In the genomic region with DNA sequence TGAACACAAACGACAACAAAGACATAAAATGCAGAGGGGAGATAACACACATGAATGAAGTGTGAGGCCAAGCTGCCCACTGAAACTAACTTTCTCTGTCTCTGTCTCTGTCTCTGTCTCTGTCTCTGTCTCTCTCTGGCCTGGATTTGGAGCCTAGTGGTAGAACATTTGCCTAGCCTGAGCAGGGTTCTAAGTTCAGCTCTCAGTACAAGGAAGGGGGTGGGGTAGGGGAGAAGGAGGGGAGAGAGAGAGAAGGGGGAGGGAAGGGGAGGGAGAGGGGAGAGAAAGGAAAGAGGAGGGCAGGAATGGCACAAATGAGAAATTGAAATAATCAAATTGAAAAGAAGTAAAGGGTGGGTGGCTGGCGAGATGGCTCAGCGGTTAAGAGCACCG, we compare ENCODE assay signal across 7 mouse cellular contexts. TPM values are rescaled to one million over a fixed set of nuclear protein-coding genes. Genes with fewer than 3 reads are reported as not detected.
DNase-seq lines count a peak whose midpoint lies in the region; ATAC-seq and TF ChIP-seq lines count a peak whose summit lies in the region.
"Not testable (repeated sequence)": the region's sequence is repeated elsewhere in the genome, so short reads cannot be mapped to it uniquely, and the experiment has no call there.

No protein-coding gene starts in this region.

- peak; percentile 57; the same call in 1 of the 2 replicates for ATAC-seq in forebrain, embryonic 16.5 days
- peak; percentile 55 for ATAC-seq in hindbrain, embryonic 13.5 days (ENCODE audit: low FRiP score)
- ATAC-seq in intestine, postnatal 0 days: peak; percentile 12; the same call in 1 of the 2 replicates
- ATAC-seq in midbrain, embryonic 12.5 days (ENCODE audit: low FRiP score, low read depth): peak; percentile 73
- ATAC-seq in neural tube, embryonic 11.5 days (ENCODE audit: insufficient read depth, low FRiP score, low TSS enrichment): peak; percentile 64

- not testable (repeated sequence) for H3K9me3 ChIP-seq in forebrain, embryonic 16.5 days (ENCODE audit: control insufficient read depth, low read length); hindbrain, embryonic 13.5 days; intestine, postnatal 0 days (ENCODE audit: control insufficient read depth); midbrain, embryonic 12.5 days; neural tube, embryonic 11.5 days (ENCODE audit: control insufficient read depth, low read length)

- H3K4me1 ChIP-seq in embryonic fibroblast, embryonic 13.5 days (ENCODE audit: control insufficient read depth, insufficient read depth, low read length); forebrain, embryonic 16.5 days (replicated peaks; ENCODE audit: control insufficient read depth, insufficient read depth, low read length); intestine, postnatal 0 days (replicated peaks; ENCODE audit: control insufficient read depth, insufficient read depth, low read length); midbrain, embryonic 12.5 days; neural tube, embryonic 11.5 days (ENCODE audit: control insufficient read depth, insufficient read depth, low read length): not testable (repeated sequence)
- H3K4me1 ChIP-seq in hindbrain, embryonic 13.5 days (replicated peaks): peaks cover 12% of the 10 kb centered on the region

- not testable (repeated sequence) for H3K9ac ChIP-seq in forebrain, embryonic 16.5 days (replicated peaks; ENCODE audit: low read depth, low read length); hindbrain, embryonic 13.5 days; intestine, postnatal 0 days (ENCODE audit: low read depth, low read length); midbrain, embryonic 12.5 days (replicated peaks); neural tube, embryonic 11.5 days (ENCODE audit: low read length)

- not testable (repeated sequence) for H3K4me2 ChIP-seq in forebrain, embryonic 16.5 days (ENCODE audit: low read length); intestine, postnatal 0 days (replicated peaks; ENCODE audit: low read depth); neural tube, embryonic 11.5 days (ENCODE audit: low read depth)
- H3K4me2 ChIP-seq in hindbrain, embryonic 13.5 days: peak overlapping the region; percentile 13; the same call in 1 of the 2 replicates
- H3K4me2 ChIP-seq in midbrain, embryonic 12.5 days (replicated peaks): 0 out of 2 replicates have a peak overlapping the region, but pooled peaks have one; percentile 1

- H3K4me3 ChIP-seq in embryonic fibroblast, embryonic 13.5 days (ENCODE audit: insufficient read depth, low read length); forebrain, embryonic 16.5 days (replicated peaks; ENCODE audit: low read length); hindbrain, embryonic 13.5 days; intestine, postnatal 0 days (ENCODE audit: low read depth, low read length); midbrain, embryonic 12.5 days; neural tube, embryonic 11.5 days (ENCODE audit: low read depth, low read length): not testable (repeated sequence)

- not testable (repeated sequence) for TF ChIP-seq CTCF in embryonic fibroblast, embryonic 13.5 days (IDR thresholded peaks at IDR 0.05; ENCODE audit: borderline replicate concordance, insufficient read depth, low read length); intestine, postnatal 0 days (IDR thresholded peaks at IDR 0.05; ENCODE audit: low read depth)

- peak; percentile 1 for DNase-seq in ES-CJ7 (ENCODE audit: low read depth, low spot score)
- DNase-seq in neural tube, embryonic 11.5 days (ENCODE audit: low spot score): not testable (repeated sequence)

- peak overlapping the region; percentile 25; the same call in 1 of the 2 replicates for H3K27ac ChIP-seq in embryonic fibroblast, embryonic 13.5 days (ENCODE audit: insufficient read depth, low read length)
- H3K27ac ChIP-seq in forebrain, embryonic 16.5 days (ENCODE audit: low read length): peak overlapping the region; percentile 60
- H3K27ac ChIP-seq in hindbrain, embryonic 13.5 days: peak overlapping the region; percentile 89
- not testable (repeated sequence) for H3K27ac ChIP-seq in intestine, postnatal 0 days (ENCODE audit: low read depth, low read length)
- H3K27ac ChIP-seq in midbrain, embryonic 12.5 days (replicated peaks): peak overlapping the region; percentile 89
- peak overlapping the region; percentile 77 for H3K27ac ChIP-seq in neural tube, embryonic 11.5 days (ENCODE audit: low read depth, low read length)

- TF ChIP-seq POLR2A in embryonic fibroblast, embryonic 13.5 days (IDR thresholded peaks at IDR 0.05; ENCODE audit: low read depth, low read length): not testable (repeated sequence)

- 68% methylated on average over 4 of the region's 4 CpGs for WGBS in forebrain, embryonic 16.5 days
- 59% methylated on average over 4 of the region's 4 CpGs for WGBS in hindbrain, embryonic 13.5 days
- 75% methylated on average over 4 of the region's 4 CpGs for WGBS in intestine, postnatal 0 days
- WGBS in midbrain, embryonic 12.5 days: 66% methylated on average over 4 of the region's 4 CpGs
- WGBS in neural tube, embryonic 11.5 days: 76% methylated on average over 4 of the region's 4 CpGs

- H3K27me3 ChIP-seq in forebrain, embryonic 16.5 days (replicated peaks; ENCODE audit: control insufficient read depth, insufficient read depth, low read length); hindbrain, embryonic 13.5 days; intestine, postnatal 0 days (replicated peaks; ENCODE audit: control insufficient read depth, insufficient read depth, low read length); midbrain, embryonic 12.5 days; neural tube, embryonic 11.5 days (ENCODE audit: control insufficient read depth, insufficient read depth, low read length): not testable (repeated sequence)

- H3K36me3 ChIP-seq in forebrain, embryonic 16.5 days (ENCODE audit: control insufficient read depth, insufficient read depth); hindbrain, embryonic 13.5 days; intestine, postnatal 0 days (ENCODE audit: control insufficient read depth, insufficient read depth); midbrain, embryonic 12.5 days; neural tube, embryonic 11.5 days (ENCODE audit: control insufficient read depth, insufficient read depth, low read length): not testable (repeated sequence)

RNA-seq across cellular contexts. Expression of gene Dynlt1b, which starts 29.8 kb away (rescaled TPM):
- 211 and 221 TPM in 2 replicates for polyA plus RNA-seq in embryonic fibroblast, embryonic 13.5 days (2011; ENCODE audit: insufficient read length, low read depth, missing spikeins)
- polyA plus RNA-seq in forebrain, embryonic 16.5 days (2015; fragmentation: Nextera tagmentation; extraction: Ambion mirVana): 783 and 897 TPM in 2 replicates
- 1,230 and 1,256 TPM in 2 replicates for polyA plus RNA-seq in hindbrain, embryonic 13.5 days (2015; fragmentation: Nextera tagmentation; extraction: Ambion mirVana)
- 725 and 769 TPM in 2 replicates for polyA plus RNA-seq in intestine, postnatal 0 days (2015; fragmentation: Nextera tagmentation; extraction: Ambion mirVana)
- polyA plus RNA-seq in midbrain, embryonic 12.5 days (2016; fragmentation: Nextera tagmentation; extraction: Ambion mirVana): 776 and 817 TPM in 2 replicates
- polyA plus RNA-seq in neural tube, embryonic 11.5 days (2014; fragmentation: Nextera tagmentation; extraction: Ambion mirVana): 845 and 923 TPM in 2 replicates

Comparison
In these comparisons a context has a peak if more than half of its experiments do, and no peak if none do; other contexts are left out.
1. ATAC-seq: peak in every context shown above with its lines; median percentile 73 in midbrain, embryonic 12.5 days; 64 in neural tube, embryonic 11.5 days; 57 in forebrain, embryonic 16.5 days; 55 in hindbrain, embryonic 13.5 days; 12 in intestine, postnatal 0 days.